Mouse (Mus musculus) macrophage (primary cell): Measurements from ENCODE around the gene Gtf2h3. TPM values are rescaled to one million over a fixed set of nuclear protein-coding genes. Genes with fewer than 3 reads are reported as not detected.
A peak's percentile ranks its signal among the peaks of the same experiment; 100 is the strongest.

Experiments
- H3K27ac ChIP-seq: fragments of 350-480 bp; formaldehyde crosslinking; 2 replicates; pipeline ENCODE4 v1.9.0; 2021
- H3K36me3 ChIP-seq: fragments of 350-480 bp; formaldehyde crosslinking; 2 replicates; pipeline ENCODE4 v1.9.0; 2021; ENCODE audit errors: inconsistent target
- H3K4me3 ChIP-seq: fragments of 350-480 bp; formaldehyde crosslinking; 2 replicates; pipeline ENCODE4 v1.9.0; 2021; ENCODE audit errors: inconsistent target
- H3K79me2 ChIP-seq: fragments of 350-480 bp; formaldehyde crosslinking; 2 replicates; pipeline ENCODE4 v1.9.0; 2021; ENCODE audit errors: inconsistent target
- WGBS: methylation state at CpG from one replicate; pipeline ENCODE4 v1.1.7; 2026; ENCODE audit warnings: inconsistent platforms; ENCODE audit not compliant: missing documents; 5-methylcytosine and 5-hydroxymethylcytosine counted together
- polyA plus RNA-seq: library from polyadenylated mRNA; stranded (reverse); fragments of 250-400 nt; gene quantifications from 3 replicates; pipeline ENCODE4 v1.2.4, GENCODE M21; 2018; ENCODE audit warnings: inconsistent platforms
- total RNA-seq, 78 experiments: library from RNA; depleted of rRNA; stranded (reverse); fragments of 250-400 nt; gene quantifications; 1 replicate in 9 of 78; 2 replicates in 24 of 78; 3 replicates in 43 of 78; 4 replicates in 2 of 78; pipeline ENCODE4 v1.2.4; 2018; ENCODE audit warnings: inconsistent platforms in 56 of 78

Gene Gtf2h3
- 10 to 100 TPM in 20 of 26 experiments, 1 to 10 TPM in 6; 6.0 to 40.9 (median 21.0) TPM for total RNA-seq (2018; cell fraction: chromatin; rRNA removed)
- 10 to 100 TPM in 7 of 26 experiments, 1 to 10 TPM in 19; 3.6 to 12.6 (median 8.8) TPM for total RNA-seq (2018; cell fraction: cytosol; rRNA removed)
- total RNA-seq (2018; cell fraction: nucleus; rRNA removed), result 10 to 100 TPM in 11 of 26 experiments, 1 to 10 TPM in 15; 2.8 to 21.6 (median 9.8) TPM
- polyA plus RNA-seq, result 5.6 to 14.5 TPM (median 10.6 TPM) in 3 replicates

GRCm38 (mm10) chr5:124578633-124579317 is at the start of gene Gtf2h3, which contains the start of gene Eif2b1:
TSS of gene Gtf2h3 (plus strand) at chr5:124579140.
TSS of gene Eif2b1 (minus strand) at chr5:124579131.
- peak within 1 kb of the TSS; percentile 94 for H3K4me3 ChIP-seq
- H3K36me3 ChIP-seq, result peaks cover 27% of the 10 kb centered on the region
- peaks cover 21% of the 10 kb centered on the region; the same call in 1 of the 2 replicates for H3K79me2 ChIP-seq
- peak within 1 kb of the TSS; percentile 40 for H3K27ac ChIP-seq
- WGBS, result 1% methylated on average over 51 of the region's 51 CpGs

GRCm38 (mm10) chr5:124529191-124529651 is 49.7 kb upstream of the Gtf2h3 start:
- no peak overlapping the region for H3K4me3 ChIP-seq
- no peaks in the 10 kb centered on the region for H3K79me2 ChIP-seq
- 68% methylated on average over 7 of the region's 8 CpGs for WGBS
- H3K36me3 ChIP-seq, result no peaks in the 10 kb centered on the region
- H3K27ac ChIP-seq, result no peak overlapping the region

GRCm38 (mm10) chr5:124529697-124530096 is 49.2 kb upstream of the Gtf2h3 start:
- no peak overlapping the region for H3K27ac ChIP-seq
- H3K79me2 ChIP-seq, result no peaks in the 10 kb centered on the region
- 26% methylated on average over 8 of the region's 8 CpGs for WGBS
- no peak overlapping the region for H3K4me3 ChIP-seq
- H3K36me3 ChIP-seq, result no peaks in the 10 kb centered on the region

- Histone ChIP-seq H3K27ac (no peak within 1 kb of the TSS), H3K79me2 (no peaks in the 10 kb centered on the region), H3K4me3 (peak within 1 kb of the TSS; percentile 26), H3K36me3 (no peaks in the 10 kb centered on the region)
- 2% methylated on average over 86 of the region's 96 CpGs for WGBS
These were observed 48.0 kb upstream of the Gtf2h3 start, which contains the start of gene Rilpl1 for GRCm38 (mm10) chr5:124530655-124531582. TSS of gene Rilpl1 (minus strand) at chr5:124531391.

- H3K4me3 ChIP-seq, result peak overlapping the region; percentile 3; the same call in 1 of the 2 replicates
- H3K36me3 ChIP-seq, result no peaks in the 10 kb centered on the region
- no peak overlapping the region for H3K27ac ChIP-seq
- 28% methylated on average over 14 of the region's 14 CpGs for WGBS
- H3K79me2 ChIP-seq, result no peaks in the 10 kb centered on the region
These were observed 47.4 kb upstream of the Gtf2h3 start for GRCm38 (mm10) chr5:124531583-124531930.

GRCm38 (mm10) chr5:124532451-124532850 is 46.5 kb upstream of the Gtf2h3 start:
- Histone ChIP-seq H3K27ac (no peak overlapping the region), H3K36me3 (no peaks in the 10 kb centered on the region), H3K4me3 (no peak overlapping the region), H3K79me2 (no peaks in the 10 kb centered on the region)
- WGBS, result 40% methylated on average over 7 of the region's 7 CpGs

- H3K4me3 ChIP-seq, result no peak overlapping the region
- H3K79me2 ChIP-seq, result no peaks in the 10 kb centered on the region
- no peaks in the 10 kb centered on the region for H3K36me3 ChIP-seq
- 86% methylated on average over 5 of the region's 5 CpGs for WGBS
- no peak overlapping the region for H3K27ac ChIP-seq
These were observed 43.9 kb upstream of the Gtf2h3 start for GRCm38 (mm10) chr5:124535016-124535415.

GRCm38 (mm10) chr5:124536776-124537175 is 42.2 kb upstream of the Gtf2h3 start:
- WGBS, result 20% methylated on average over 17 of the region's 17 CpGs
- no peaks in the 10 kb centered on the region for H3K36me3 ChIP-seq
- H3K79me2 ChIP-seq, result peaks cover 5% of the 10 kb centered on the region
- H3K4me3 ChIP-seq, result no peak overlapping the region
- H3K27ac ChIP-seq, result no peak overlapping the region

GRCm38 (mm10) chr5:124538813-124539792 is 39.8 kb upstream of the Gtf2h3 start:
- H3K79me2 ChIP-seq, result peaks cover 29% of the 10 kb centered on the region
- H3K4me3 ChIP-seq, result no peak overlapping the region
- no peak overlapping the region for H3K27ac ChIP-seq
- peaks cover 16% of the 10 kb centered on the region; the same call in 1 of the 2 replicates for H3K36me3 ChIP-seq
- WGBS, result 72% methylated on average over 9 of the region's 16 CpGs

GRCm38 (mm10) chr5:124539905-124540304 is 39.0 kb upstream of the Gtf2h3 start:
- peak overlapping the region; percentile 55 for H3K27ac ChIP-seq
- H3K36me3 ChIP-seq, result peaks cover 23% of the 10 kb centered on the region
- WGBS, result 76% methylated on average over 4 of the region's 4 CpGs
- peaks cover 37% of the 10 kb centered on the region for H3K79me2 ChIP-seq
- H3K4me3 ChIP-seq, result no peak overlapping the region; the same call in 1 of the 2 replicates

GRCm38 (mm10) chr5:124540383-124540786 is 38.6 kb upstream of the Gtf2h3 start, which contains the start of gene Tmed2:
TSS of gene Tmed2 (plus strand) at chr5:124540695.
- Histone ChIP-seq H3K79me2 (peaks cover 41% of the 10 kb centered on the region), H3K27ac (peak within 1 kb of the TSS; percentile 55), H3K4me3 (peak within 1 kb of the TSS; percentile 59), H3K36me3 (peaks cover 28% of the 10 kb centered on the region)
- WGBS, result 2% methylated on average over 31 of the region's 35 CpGs

GRCm38 (mm10) chr5:124540905-124541601 is 37.9 kb upstream of the Gtf2h3 start:
- H3K36me3 ChIP-seq, result peaks cover 33% of the 10 kb centered on the region
- 1% methylated on average over 70 of the region's 89 CpGs for WGBS
- H3K27ac ChIP-seq, result peak overlapping the region; percentile 37
- peak overlapping the region; percentile 59 for H3K4me3 ChIP-seq
- peaks cover 48% of the 10 kb centered on the region for H3K79me2 ChIP-seq

- WGBS, result 13% methylated on average over 8 of the region's 8 CpGs
- Histone ChIP-seq H3K79me2 (peaks cover 53% of the 10 kb centered on the region), H3K4me3 (peak overlapping the region; percentile 59), H3K27ac (peak overlapping the region; percentile 37), H3K36me3 (peaks cover 39% of the 10 kb centered on the region)
These were observed 37.4 kb upstream of the Gtf2h3 start for GRCm38 (mm10) chr5:124541602-124541973.
